Mouse (Mus musculus) CD8-positive naive resting alpha-beta T cell, adult 2 months (primary cell): ENCODE results near the gene Ttc23.

Source experiments
- DNase-seq, 2 experiments: peaks; one replicate each; pipeline ENCODE4 v3.0.0; 2022; ENCODE audit warnings: low read depth in 2 of 2, low spot score in 2 of 2

The Ttc23 gene

GRCm38 (mm10) chr7:67647277-67647676 lies at the start of gene Ttc23:
Gene Ttc23 (plus strand): TSS chr7:67647410.
- no peak for DNase-seq

DNA sequence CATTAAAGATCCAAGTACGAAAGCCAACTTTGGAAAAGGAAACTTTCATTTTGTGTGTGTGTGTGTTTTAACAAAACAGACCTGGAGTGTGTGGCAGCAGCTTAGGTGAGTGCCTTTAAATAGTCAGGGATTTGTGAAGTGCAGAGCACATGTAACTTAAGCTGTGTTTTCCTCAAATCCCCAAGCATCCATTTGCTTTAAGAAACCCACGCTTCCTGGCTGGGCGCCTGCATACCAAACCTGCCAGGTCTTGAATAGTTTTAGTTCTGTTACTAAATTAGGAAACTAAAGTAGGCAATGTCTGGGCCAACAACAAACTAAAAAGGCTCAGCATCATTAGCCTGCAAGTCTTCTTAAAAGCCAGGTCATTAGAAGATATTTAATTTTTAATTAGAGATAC lies 49.2 kb upstream of the Ttc23 start:
- no peak for DNase-seq

DNA sequence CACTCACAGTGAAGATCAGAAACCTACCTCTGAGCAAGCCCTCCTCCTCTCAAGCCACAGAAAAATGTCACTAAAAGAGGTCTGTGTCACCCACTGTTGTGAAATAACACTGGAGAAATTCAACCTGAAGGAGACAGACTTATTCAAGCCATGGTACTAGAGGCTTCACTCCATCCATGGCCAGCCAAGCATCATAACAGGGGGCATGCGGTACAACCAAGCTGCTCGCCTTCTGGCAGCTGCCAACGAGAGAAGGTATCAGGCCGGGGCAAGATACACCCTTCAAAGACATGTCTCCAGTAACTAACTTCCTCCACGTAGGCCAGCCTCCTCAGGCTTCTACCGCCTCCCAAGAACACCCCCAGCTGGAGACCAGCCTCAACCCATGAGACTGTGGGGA lies 42.1 kb upstream of the Ttc23 start:
- DNase-seq = no peak

- no peak for DNase-seq
Measured at GRCm38 (mm10) chr7:67606250-67606649, 41.0 kb upstream of the Ttc23 start.

- no peak for DNase-seq
Measured at GRCm38 (mm10) chr7:67607669-67608347, 39.4 kb upstream of the Ttc23 start.

GRCm38 (mm10) chr7:67608348-67609024 lies 38.7 kb upstream of the Ttc23 start:
- DNase-seq = no peak

- no peak for DNase-seq
Measured at GRCm38 (mm10) chr7:67613795-67614463, 33.3 kb upstream of the Ttc23 start.

GRCm38 (mm10) chr7:67614464-67614861 lies 32.7 kb upstream of the Ttc23 start:
- no peak for DNase-seq

DNA sequence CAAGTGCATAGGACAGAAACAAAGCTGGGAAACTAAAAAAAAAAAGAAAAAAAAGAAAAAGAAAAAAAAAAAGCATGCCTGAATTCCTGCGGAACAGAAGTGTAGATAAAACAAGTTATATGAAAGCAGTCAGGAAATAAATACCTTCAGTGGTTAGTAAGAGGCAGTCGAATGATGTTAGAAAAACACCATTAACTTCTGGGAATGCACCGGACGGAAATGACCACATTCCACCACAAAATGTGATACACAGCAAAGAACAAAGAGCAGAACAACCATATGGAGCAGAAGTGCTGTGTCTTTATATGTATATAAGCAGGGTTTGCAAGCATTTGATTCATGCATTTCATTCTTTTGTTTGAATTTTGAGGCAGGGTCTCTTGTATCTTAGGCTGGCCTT lies 30.3 kb upstream of the Ttc23 start:
- DNase-seq = no peak

DNA sequence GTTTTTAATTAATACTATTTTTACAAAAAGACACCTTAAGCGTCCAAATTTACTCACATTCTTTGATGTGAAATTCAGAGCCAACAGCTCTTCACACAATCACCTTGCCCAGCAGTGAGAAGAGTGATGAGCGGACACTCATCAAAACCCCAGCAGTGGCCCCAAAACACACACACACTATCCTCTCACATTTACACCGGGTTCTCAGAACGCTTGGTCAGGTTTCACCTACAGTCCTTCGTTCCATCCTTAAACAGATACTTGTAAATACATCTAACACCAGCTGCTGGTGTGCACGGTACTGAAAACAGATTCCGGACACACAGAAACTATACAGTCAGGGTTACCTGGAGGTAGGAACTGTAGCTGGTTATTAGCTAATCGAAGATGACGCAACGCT lies 29.6 kb upstream of the Ttc23 start:
- DNase-seq = no peak

- DNase-seq = no peak
Measured at GRCm38 (mm10) chr7:67618316-67618715, 28.9 kb upstream of the Ttc23 start.

DNA sequence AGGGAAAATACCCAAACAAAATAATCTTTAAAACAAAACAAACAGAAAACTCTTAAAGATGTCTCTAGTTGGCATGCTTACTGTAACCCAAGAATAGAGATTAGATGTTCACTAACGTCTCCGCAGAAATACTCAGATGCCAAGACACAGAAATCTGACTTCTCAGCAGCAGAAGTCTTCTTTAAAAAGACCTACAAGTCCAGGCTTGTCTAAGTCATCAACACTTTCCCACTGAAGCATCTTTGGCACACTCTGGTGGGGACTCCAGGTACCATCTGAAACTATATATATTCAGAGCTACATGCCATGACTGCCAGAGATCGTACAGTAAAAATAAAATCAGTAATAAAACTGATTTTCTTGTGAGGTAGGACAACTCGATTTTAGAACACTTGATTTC lies 27.4 kb upstream of the Ttc23 start:
- DNase-seq = no peak

GRCm38 (mm10) chr7:67622151-67622550 lies 25.1 kb upstream of the Ttc23 start:
- DNase-seq = no peak

DNA sequence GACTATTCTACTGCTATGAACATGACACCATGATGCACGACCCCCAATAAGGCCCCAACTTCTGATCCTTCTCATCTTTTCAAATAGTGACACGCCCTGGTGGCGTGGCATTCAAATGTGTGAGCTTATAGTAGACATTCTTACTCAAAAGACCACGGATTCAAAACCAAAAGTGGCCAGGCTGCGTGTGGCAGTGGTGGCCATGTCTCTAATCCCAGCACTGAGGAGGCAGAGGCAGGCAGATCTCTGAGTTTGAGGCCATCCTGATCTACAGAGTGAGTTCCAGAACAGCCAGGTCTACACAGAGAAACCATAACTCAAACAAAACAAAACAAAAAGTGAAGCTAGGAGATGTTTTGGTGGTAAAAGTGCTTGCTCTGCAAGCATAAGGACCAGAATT lies 20.5 kb upstream of the Ttc23 start:
- DNase-seq = no peak

GRCm38 (mm10) chr7:67629681-67630080 lies 17.5 kb upstream of the Ttc23 start:
- DNase-seq = no peak

DNA sequence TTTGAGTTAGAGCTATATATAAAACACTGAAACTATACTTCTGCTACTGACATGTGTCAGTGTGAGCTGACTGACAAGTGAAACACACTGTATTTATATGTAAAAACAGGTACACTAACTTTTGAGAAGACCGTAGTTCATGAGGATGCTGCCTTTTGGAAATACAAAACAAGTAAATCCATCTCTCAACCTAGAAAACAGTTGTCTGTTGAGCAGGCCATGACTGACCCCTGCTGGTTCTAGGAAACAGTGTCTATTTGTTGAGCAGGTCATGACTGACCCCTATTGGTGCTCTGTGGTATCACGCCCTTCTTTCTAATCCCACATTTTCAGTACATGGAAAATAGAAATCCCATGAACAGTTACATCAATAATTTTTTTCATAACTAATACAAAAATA lies 16.4 kb upstream of the Ttc23 start:
- DNase-seq = peak; percentile 57 to 66

- peak in 1 of 2 experiments; percentile 27 for DNase-seq
Measured at GRCm38 (mm10) chr7:67632380-67632779, 14.8 kb upstream of the Ttc23 start.

DNA sequence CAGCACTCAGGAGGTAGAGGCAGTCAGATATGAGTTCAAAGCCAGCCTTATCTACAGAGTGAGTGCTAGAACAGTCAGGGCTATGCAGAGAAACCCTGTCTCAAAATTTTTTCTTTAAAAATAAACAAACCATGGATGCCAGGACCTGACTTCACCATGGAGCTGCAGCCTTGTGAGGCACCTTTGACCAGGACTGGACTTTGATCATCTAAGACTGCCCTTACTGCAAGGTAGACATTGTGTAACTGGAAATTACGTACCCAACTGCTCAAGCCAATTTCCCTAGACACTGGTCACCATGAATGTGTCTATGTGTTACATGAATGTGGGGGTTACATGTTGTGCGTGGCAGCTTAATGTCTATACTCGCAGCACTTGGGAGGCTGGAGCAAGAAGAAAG lies 13.0 kb upstream of the Ttc23 start:
- no peak for DNase-seq

GRCm38 (mm10) chr7:67636161-67636560 lies 11.0 kb upstream of the Ttc23 start:
- DNase-seq = no peak

GRCm38 (mm10) chr7:67639006-67639405 lies 8.2 kb upstream of the Ttc23 start:
- DNase-seq = no peak

DNA sequence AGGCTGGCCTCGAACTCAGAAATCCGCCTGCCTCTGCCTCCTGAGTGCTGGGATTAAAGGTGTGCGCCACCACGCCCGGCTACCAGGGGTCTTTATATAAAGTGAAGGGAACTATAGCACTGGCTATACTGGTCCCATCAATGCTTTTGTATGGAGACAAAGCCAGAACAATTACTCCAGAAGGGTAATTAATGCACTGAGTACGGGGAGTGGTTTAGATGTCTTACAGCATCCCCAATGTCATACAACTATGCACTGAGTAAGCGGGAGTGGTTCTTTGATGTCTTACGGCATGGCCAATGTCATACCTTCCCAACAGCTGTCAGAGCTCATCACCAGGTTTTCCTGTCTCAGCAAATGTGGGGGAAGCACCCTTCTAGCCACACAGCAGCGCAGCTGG lies 4.3 kb upstream of the Ttc23 start:
- no peak for DNase-seq

DNA sequence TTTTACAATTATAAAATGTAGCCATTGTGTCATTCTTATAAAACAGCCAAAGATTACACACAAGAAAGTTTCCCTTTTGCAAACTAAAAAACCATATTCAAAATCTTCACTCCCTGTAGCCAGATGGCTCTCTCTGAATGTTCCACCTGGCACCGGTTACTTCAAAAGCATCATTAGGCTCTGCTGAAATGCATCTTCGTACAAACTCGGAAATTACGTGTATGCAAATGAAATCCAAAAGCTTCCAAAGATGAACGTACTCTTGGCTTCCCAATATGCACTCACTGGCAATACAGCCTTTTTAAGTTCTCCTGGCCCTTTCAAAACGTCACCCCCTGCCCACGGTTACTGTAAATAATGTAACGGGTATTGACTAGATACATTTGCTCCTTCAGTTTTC lies 2.9 kb upstream of the Ttc23 start:
- DNase-seq = no peak
